Mouse (Mus musculus): ENCODE measurements at regions not wholly inside any gene's neighbourhood (a gene's known extent, or its start where the extent isn't known, plus 50 kb on each side); places are given as distances from the start of the nearest gene placed in this dataset.

DNA sequence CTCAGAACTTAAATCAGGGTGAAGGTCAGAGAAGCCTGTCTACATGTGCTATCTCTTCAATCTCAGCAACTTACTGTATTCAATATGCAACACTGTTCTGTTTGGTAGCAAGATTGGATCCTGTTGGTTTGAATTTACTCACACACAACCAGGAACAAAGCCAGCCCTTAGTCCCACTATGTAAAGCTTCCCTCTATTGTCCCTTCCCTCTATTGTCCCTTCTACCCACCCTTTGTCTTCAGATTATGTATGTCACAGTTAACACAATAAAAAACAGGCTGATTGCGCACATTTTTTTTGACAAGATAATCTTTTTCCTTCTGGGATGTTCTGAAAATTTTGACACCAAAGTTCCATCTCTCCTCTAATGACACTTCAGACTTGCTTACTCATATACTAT, 280.4 kb downstream of the Lrriq3 start:
- 70% methylated on average over 1 of the region's 1 CpGs for WGBS
- H3K36me3 ChIP-seq (ENCODE audit: poor library complexity, severe bottlenecking), result no peaks in the 10 kb centered on the region
- ATAC-seq, result no peak
- H3K4me3 ChIP-seq, result no peak overlapping the region
- no peak overlapping the region for H3K9ac ChIP-seq
- no peaks in the 10 kb centered on the region for H3K9me3 ChIP-seq (replicated peaks)
- no peak overlapping the region for H3K4me2 ChIP-seq
- no peaks in the 10 kb centered on the region for H3K27me3 ChIP-seq
- no peak overlapping the region for H3K27ac ChIP-seq
- no peaks in the 10 kb centered on the region for H3K4me1 ChIP-seq

DNA sequence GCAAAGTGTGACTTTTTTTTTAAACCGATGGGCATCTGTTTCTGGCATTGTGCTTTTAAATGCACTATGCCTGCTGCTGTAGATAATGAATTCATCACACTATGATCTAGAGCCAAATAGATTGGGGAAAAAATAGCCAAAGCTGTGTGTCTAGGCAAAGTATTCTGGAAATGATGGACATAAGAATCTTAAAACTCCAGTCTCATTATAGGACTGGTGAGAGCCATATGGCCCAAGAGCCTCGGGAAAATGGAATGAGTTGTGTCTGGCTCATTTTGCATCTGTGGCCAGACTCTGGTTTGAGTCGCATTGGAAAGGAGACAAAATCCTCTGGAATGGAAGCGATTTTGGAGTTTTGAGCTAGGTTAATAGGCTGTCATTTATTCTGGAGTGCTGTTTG, 288.7 kb downstream of the Lrriq3 start:
- 69% methylated on average over 4 of the region's 4 CpGs for WGBS
- Histone ChIP-seq H3K27ac (no peak overlapping the region), H3K9me3 (replicated peaks) (no peaks in the 10 kb centered on the region), H3K4me3 (no peak overlapping the region), H3K4me2 (no peak overlapping the region), H3K36me3 (ENCODE audit: poor library complexity, severe bottlenecking) (no peaks in the 10 kb centered on the region), H3K4me1 (no peaks in the 10 kb centered on the region), H3K9ac (no peak overlapping the region), H3K27me3 (no peaks in the 10 kb centered on the region)
- peak; percentile 58; the same call in 1 of the 2 replicates for ATAC-seq

DNA sequence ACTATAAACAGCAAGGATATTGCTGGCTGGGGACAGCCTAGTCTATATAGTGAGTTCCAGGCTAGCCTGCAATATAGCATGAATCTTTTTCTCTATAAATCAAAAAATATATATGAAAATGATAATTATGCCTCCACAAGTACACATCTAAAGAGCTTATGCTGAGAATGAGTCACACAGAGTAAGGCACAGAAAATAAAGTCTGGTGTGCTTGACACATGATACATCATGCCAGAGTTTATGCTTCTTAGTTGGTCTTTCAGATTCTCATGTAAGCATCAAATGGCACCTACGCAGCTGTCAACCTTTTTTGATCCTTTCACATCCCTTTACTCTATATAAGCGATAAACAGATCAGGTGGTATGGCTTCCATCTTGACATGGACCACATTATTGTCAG, 289.6 kb downstream of the Lrriq3 start:
- no peaks in the 10 kb centered on the region for H3K4me1 ChIP-seq
- H3K27me3 ChIP-seq, result no peaks in the 10 kb centered on the region
- 88% methylated on average over 2 of the region's 2 CpGs for WGBS
- no peaks in the 10 kb centered on the region for H3K9me3 ChIP-seq (replicated peaks)
- no peak overlapping the region for H3K4me3 ChIP-seq
- no peak for ATAC-seq
- H3K4me2 ChIP-seq, result no peak overlapping the region
- no peak overlapping the region for H3K9ac ChIP-seq
- no peaks in the 10 kb centered on the region for H3K36me3 ChIP-seq (ENCODE audit: poor library complexity, severe bottlenecking)
- no peak overlapping the region for H3K27ac ChIP-seq

DNA sequence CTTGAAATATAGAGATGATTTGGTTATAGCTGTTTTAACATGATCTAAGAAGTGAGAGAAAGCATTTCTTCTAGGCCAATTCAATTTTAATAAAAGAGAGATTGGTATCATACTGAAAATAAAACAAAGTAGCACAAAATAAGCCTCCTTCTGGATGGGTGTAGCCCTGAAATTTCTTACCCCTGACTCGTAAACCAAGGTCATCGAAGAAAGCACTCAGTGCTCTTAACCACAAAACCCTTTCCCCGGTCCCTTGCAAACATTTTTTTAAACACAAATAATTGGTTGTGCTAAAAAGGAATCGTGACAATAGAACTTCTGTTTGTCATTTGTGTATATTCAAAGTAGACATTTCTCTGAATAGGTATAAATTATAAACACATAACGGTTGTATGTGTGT, 297.4 kb downstream of the Lrriq3 start:
- H3K27ac ChIP-seq, result no peak overlapping the region
- no peak overlapping the region for H3K4me3 ChIP-seq
- 85% methylated on average over 5 of the region's 5 CpGs for WGBS
- no peaks in the 10 kb centered on the region for H3K27me3 ChIP-seq
- ATAC-seq, result no peak
- no peaks in the 10 kb centered on the region for H3K9me3 ChIP-seq (replicated peaks)
- no peaks in the 10 kb centered on the region for H3K4me1 ChIP-seq
- H3K9ac ChIP-seq, result no peak overlapping the region
- no peaks in the 10 kb centered on the region for H3K36me3 ChIP-seq (ENCODE audit: poor library complexity, severe bottlenecking)
- no peak overlapping the region for H3K4me2 ChIP-seq

DNA sequence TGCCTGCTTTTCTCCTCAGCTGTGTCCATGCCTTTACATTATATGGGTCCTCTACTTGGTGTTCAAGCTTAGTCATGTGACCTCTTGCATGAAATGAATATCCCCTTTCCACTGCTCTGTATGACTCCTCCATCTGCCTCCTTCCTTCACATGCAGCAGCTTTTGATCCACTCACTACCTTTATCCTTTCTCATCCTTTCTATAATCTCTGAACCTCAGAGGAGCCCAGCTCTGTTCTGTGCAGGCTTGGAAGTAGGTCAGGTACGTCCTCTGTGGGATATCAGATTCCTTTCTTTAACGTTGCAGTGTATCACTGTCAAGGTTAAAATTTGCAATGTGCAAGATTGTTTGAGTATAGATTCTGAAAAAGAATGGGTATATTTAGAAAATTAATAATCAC, 302.9 kb downstream of the Lrriq3 start:
- no peaks in the 10 kb centered on the region for H3K4me1 ChIP-seq
- no peaks in the 10 kb centered on the region for H3K27me3 ChIP-seq
- H3K27ac ChIP-seq, result no peak overlapping the region
- no peak overlapping the region for H3K9ac ChIP-seq
- no peaks in the 10 kb centered on the region for H3K36me3 ChIP-seq (ENCODE audit: poor library complexity, severe bottlenecking)
- peak; percentile 58; the same call in 1 of the 2 replicates for ATAC-seq
- no peak overlapping the region for H3K4me2 ChIP-seq
- H3K4me3 ChIP-seq, result no peak overlapping the region
- no peaks in the 10 kb centered on the region for H3K9me3 ChIP-seq (replicated peaks)
- 89% methylated on average over 2 of the region's 2 CpGs for WGBS

DNA sequence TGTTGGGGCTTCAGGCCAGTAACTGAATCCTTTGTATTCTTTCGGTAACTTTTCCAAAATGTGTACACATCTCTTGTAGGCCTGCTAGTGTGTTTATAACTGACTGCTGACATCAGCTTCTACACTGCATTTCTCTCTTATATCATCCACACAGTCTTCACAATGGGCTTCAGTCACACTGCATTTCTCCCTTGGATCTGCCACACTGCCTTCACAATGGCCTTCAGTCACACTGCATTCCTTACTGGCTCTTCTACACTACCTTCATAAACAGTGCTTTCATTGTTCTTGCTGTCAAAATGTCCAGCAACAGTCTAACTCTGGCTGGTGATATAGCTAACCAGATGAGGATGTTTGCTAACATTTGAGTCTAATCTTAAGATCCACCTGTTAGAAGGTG, 308.5 kb downstream of the Lrriq3 start:
- no peak for ATAC-seq
- H3K4me1 ChIP-seq, result no peaks in the 10 kb centered on the region
- no peak overlapping the region for H3K9ac ChIP-seq
- 84% methylated on average over 1 of the region's 1 CpGs for WGBS
- no peaks in the 10 kb centered on the region for H3K36me3 ChIP-seq (ENCODE audit: poor library complexity, severe bottlenecking)
- H3K4me2 ChIP-seq, result no peak overlapping the region
- H3K27ac ChIP-seq, result no peak overlapping the region
- H3K27me3 ChIP-seq, result no peaks in the 10 kb centered on the region
- H3K4me3 ChIP-seq, result no peak overlapping the region
- H3K9me3 ChIP-seq (replicated peaks), result no peaks in the 10 kb centered on the region

DNA sequence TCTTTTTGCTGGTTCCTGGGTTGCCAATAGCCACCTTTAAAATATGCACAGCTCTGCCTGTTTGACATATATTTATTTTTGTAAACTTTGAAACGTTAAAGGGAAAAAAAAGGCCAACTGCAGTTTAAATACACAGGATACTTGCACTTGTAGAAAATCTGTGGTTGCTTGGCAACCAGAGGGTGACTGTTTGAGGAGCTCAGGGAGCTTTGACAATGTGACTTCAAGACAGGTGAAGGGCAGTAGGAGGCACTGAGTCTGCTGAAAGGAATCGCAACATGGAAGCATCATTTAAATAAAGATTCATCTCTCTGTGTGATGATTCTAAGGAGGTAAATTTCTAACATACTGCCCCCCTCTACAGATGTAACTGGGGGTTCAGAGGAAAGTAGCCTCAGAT, 315.7 kb downstream of the Lrriq3 start:
- H3K9ac ChIP-seq, result no peak overlapping the region
- no peak overlapping the region for H3K27ac ChIP-seq
- H3K4me2 ChIP-seq, result no peak overlapping the region
- ATAC-seq, result no peak
- H3K9me3 ChIP-seq (replicated peaks), result no peaks in the 10 kb centered on the region
- H3K4me3 ChIP-seq, result no peak overlapping the region
- H3K27me3 ChIP-seq, result no peaks in the 10 kb centered on the region
- peaks cover 4% of the 10 kb centered on the region; the same call in 1 of the 2 replicates for H3K4me1 ChIP-seq
- no peaks in the 10 kb centered on the region for H3K36me3 ChIP-seq (ENCODE audit: poor library complexity, severe bottlenecking)
- WGBS, result 42% methylated on average over 2 of the region's 2 CpGs

DNA sequence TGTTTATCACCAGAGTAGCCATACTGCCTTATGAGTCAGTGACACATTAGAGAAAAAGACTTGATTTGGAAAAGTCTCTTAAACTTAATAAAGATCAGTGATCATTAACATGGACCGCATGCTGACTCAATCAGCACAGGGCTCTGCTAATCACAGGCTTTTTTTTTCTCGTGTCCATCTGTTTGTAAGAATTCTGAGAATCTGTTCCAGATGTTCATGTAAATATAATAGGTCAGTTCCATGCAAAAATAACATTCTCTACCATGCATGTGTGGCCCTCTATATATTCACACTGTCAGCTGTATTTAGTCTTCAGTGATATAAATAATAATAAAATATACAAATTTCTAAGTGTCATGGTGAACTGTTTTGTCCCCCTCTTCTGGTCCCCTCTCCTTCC, 316.1 kb downstream of the Lrriq3 start:
- no peaks in the 10 kb centered on the region for H3K9me3 ChIP-seq (replicated peaks)
- no peak overlapping the region for H3K4me3 ChIP-seq
- H3K27ac ChIP-seq, result no peak overlapping the region
- no peak overlapping the region for H3K9ac ChIP-seq
- no peak for ATAC-seq
- no peak overlapping the region for H3K4me2 ChIP-seq
- no peaks in the 10 kb centered on the region for H3K36me3 ChIP-seq (ENCODE audit: poor library complexity, severe bottlenecking)
- WGBS, result 75% methylated on average over 2 of the region's 2 CpGs
- no peaks in the 10 kb centered on the region for H3K27me3 ChIP-seq
- peaks cover 4% of the 10 kb centered on the region; the same call in 1 of the 2 replicates for H3K4me1 ChIP-seq

DNA sequence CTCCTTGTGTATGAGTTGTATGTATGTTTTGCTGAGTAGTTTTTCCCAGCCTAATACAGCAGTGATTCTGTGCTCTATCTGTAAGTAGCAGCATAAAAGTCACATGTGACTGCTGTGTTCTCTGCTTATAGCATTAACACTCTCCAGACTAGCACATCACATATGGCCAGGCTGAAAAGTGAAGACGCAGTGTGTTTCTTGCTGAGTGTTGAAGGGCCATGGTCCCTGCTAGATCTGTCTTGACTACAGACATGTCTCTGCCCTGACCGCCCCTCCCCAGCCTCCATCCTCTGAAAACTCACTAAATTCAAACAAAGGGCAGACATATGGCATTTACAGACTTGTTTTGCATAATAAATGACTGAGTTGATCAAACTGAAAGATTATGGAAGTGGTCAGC, 316.6 kb downstream of the Lrriq3 start:
- no peaks in the 10 kb centered on the region for H3K9me3 ChIP-seq (replicated peaks)
- no peak overlapping the region for H3K9ac ChIP-seq
- peaks cover 4% of the 10 kb centered on the region; the same call in 1 of the 2 replicates for H3K4me1 ChIP-seq
- H3K27ac ChIP-seq, result no peak overlapping the region
- 67% methylated on average over 2 of the region's 2 CpGs for WGBS
- ATAC-seq, result no peak
- H3K27me3 ChIP-seq, result no peaks in the 10 kb centered on the region
- H3K4me3 ChIP-seq, result no peak overlapping the region
- H3K36me3 ChIP-seq (ENCODE audit: poor library complexity, severe bottlenecking), result no peaks in the 10 kb centered on the region
- H3K4me2 ChIP-seq, result no peak overlapping the region

DNA sequence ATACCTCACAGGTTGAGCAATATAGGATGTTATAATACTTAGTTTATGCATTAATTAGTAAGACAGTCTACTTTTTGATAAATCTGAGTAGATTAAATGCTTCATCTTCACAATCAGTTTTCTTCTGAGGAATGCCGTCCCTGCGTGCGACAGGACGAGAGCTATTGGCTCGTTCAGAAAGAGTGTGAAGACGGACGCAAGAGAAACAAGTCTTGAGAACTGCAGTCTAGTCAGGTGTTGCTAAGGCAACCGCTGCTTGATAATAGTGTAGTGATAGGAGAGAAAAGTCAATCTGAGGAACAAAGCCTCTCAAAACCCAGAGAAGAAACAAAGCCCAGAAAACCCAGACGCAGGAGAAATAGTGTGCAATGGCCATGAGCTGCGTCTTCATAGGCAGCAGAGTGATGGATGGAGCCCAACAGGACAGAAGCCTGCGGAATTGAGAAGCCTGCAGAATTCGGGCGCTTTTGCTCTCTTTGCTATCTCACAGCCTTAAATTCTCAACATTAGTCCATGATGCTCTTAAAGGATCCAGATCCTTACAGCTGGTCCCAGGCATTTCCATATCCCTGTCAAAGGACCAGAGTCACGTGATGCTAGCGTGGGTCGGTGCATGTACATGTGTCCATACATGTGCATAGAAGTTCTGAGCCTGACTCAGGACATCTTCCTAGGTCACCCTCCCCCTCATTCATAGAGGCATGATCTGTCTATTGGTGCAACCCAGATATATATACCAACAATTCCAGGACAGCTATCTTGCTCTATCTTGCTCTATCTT, 366.7 kb downstream of the Lrriq3 start:
- peak; percentile 67 for ATAC-seq
- WGBS, result 81% methylated on average over 16 of the region's 16 CpGs
- H3K4me2 ChIP-seq, result no peak overlapping the region

DNA sequence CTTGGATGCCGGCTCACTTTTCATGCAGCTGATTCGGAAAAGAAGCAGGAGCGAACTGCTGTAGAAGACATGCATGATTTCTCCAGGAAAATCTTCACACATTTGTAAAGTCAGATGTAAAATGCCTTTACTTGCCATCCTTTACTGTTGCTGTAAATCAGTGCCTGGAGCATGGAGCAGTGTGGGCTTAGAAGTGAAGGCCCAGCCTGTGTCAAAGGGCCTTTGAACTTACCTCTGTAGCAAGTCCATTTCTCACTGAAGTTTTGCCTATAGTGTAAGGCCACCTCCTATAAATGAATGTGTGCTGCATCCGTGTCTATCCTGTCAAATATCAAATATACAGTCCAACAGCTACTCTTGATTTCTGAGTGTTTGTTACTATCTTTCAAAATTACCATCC, 368.9 kb downstream of the Lrriq3 start:
- no peak for ATAC-seq
- Histone ChIP-seq H3K4me2 (no peak overlapping the region), H3K36me3 (ENCODE audit: poor library complexity, severe bottlenecking) (no peaks in the 10 kb centered on the region), H3K4me3 (no peak overlapping the region), H3K27ac (no peak overlapping the region), H3K4me1 (no peaks in the 10 kb centered on the region), H3K27me3 (no peaks in the 10 kb centered on the region), H3K9ac (no peak overlapping the region), H3K9me3 (replicated peaks) (no peaks in the 10 kb centered on the region)
- 87% methylated on average over 4 of the region's 4 CpGs for WGBS

More for the DNA sequence above, 366.7 kb downstream of the Lrriq3 start:
- H3K4me3 ChIP-seq, result no peak overlapping the region
- H3K36me3 ChIP-seq (ENCODE audit: poor library complexity, severe bottlenecking), result no peaks in the 10 kb centered on the region
- H3K4me1 ChIP-seq, result no peaks in the 10 kb centered on the region
- no peaks in the 10 kb centered on the region for H3K9me3 ChIP-seq (replicated peaks)
- H3K27me3 ChIP-seq, result no peaks in the 10 kb centered on the region
- H3K9ac ChIP-seq, result no peak overlapping the region
- H3K27ac ChIP-seq, result no peak overlapping the region

DNA sequence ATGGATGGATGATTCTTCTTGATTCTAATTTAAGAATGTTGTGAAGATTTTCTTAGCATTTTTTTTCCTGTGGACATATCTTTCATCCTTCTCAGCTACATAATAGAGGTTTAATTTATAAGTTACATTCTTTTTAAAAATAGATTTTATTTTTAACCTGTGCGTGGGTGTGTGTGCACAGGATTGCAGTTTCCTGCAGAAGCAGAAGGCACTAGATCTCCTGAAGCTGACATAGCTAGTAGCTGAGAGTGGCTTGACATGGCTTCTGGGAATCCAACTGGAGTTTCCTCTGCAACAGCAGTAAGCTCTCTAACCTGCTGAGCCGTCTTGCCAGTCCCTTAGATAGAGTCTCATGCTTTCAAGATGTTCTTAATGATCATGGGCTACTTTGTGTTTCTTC, 377.5 kb downstream of the Lrriq3 start:
- WGBS, result 91% methylated on average over 2 of the region's 2 CpGs
- Histone ChIP-seq H3K9me3 (replicated peaks) (no peaks in the 10 kb centered on the region), H3K4me3 (no peak overlapping the region), H3K27me3 (no peaks in the 10 kb centered on the region), H3K4me2 (no peak overlapping the region), H3K27ac (no peak overlapping the region), H3K4me1 (no peaks in the 10 kb centered on the region), H3K9ac (no peak overlapping the region), H3K36me3 (ENCODE audit: poor library complexity, severe bottlenecking) (no peaks in the 10 kb centered on the region)
- no peak for ATAC-seq

DNA sequence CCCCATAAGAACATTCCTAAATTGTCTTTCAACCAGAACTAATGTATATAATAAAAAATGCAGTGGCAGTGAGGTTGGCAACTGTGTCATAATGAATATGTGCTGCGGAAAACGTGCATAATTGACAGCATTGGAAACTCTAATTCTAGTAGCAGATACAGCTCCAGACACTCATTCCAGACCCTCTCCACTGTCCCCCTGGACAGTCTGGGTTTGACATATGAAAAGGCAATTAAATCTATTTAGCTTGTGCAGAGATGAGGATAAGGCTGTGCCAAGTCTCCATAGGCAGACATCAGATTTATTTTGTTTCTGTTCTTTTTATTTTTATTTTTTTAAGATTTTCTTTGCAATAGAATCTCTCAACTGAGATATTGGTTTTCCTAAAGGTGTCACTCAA, 392.3 kb downstream of the Lrriq3 start:
- Histone ChIP-seq H3K4me2 (no peak overlapping the region), H3K9me3 (replicated peaks) (no peaks in the 10 kb centered on the region), H3K4me3 (no peak overlapping the region), H3K36me3 (ENCODE audit: poor library complexity, severe bottlenecking) (no peaks in the 10 kb centered on the region), H3K4me1 (no peaks in the 10 kb centered on the region), H3K27ac (no peak overlapping the region), H3K27me3 (no peaks in the 10 kb centered on the region), H3K9ac (no peak overlapping the region)
- 76% methylated on average over 2 of the region's 2 CpGs for WGBS
- ATAC-seq, result no peak
